Mouse (Mus musculus) Muller cell, postnatal 12 days (primary cell): Measurements from ENCODE around the gene Pacs2.

ENCODE experiments used
- DNase-seq: peaks from one replicate; pipeline ENCODE4 v3.0.0-alpha.2; 2015; ENCODE audit errors: inconsistent ontology term

Pacs2 gene

GRCm38 (mm10) chr12:113119516-113120410 is 105.5 kb downstream of the Pacs2 start:
- peak; percentile 66 for DNase-seq
